Mouse (Mus musculus): Measurements from ENCODE around the gene Mylk4. TPM values are rescaled to one million over a fixed set of nuclear protein-coding genes. Genes with fewer than 3 reads are reported as not detected.

Mylk4 gene
- polyA plus RNA-seq, 2 experiments = 0.01 to 0.08 TPM

- Histone ChIP-seq H3K9ac (replicated peaks) (no peak overlapping the region), H3K4me3 (ENCODE audit: insufficient read depth in 1 of 2, low read depth in 2 of 2, low read length in 2 of 2) (no peak overlapping the region), H3K27me3 (ENCODE audit: control insufficient read depth, insufficient read depth, low read length) (no peaks in the 10 kb centered on the region), H3K4me1 (replicated peaks; ENCODE audit: control insufficient read depth in 2 of 2, insufficient read depth in 2 of 2, low read length in 1 of 2) (peaks cover 5 to 7% of the 10 kb centered on the region in 2 experiments), H3K27ac (no peak overlapping the region), H3K36me3 (replicated peaks; ENCODE audit: control insufficient read depth, insufficient read depth, low read depth) (no peaks in the 10 kb centered on the region), H3K9me3 (ENCODE audit: control insufficient read depth, low read length) (no peaks in the 10 kb centered on the region), H3K4me2 (ENCODE audit: low read depth) (no peak overlapping the region)
- ATAC-seq (ENCODE audit: insufficient read depth) = no peak
- peak in 1 of 3 experiments; percentile 3 for DNase-seq (ENCODE audit: low read depth in 3 of 3, low spot score in 3 of 3)
- WGBS (ENCODE audit: insufficient replicate concordance) = 48% methylated on average over 2 of the region's 2 CpGs
- no peak for TF ChIP-seq CTCF (IDR thresholded peaks at IDR 0.05; ENCODE audit: low read depth)
- TF ChIP-seq EP300 (IDR thresholded peaks at IDR 0.05; ENCODE audit: low read depth) = no peak
Observed at GRCm38 (mm10) chr13:32799131-32799530, 15.4 kb upstream of the Mylk4 start.

- 69% methylated on average over 1 of the region's 1 CpGs for WGBS (ENCODE audit: insufficient replicate concordance)
Observed at GRCm38 (mm10) chr13:32797085-32797484, 13.3 kb upstream of the Mylk4 start.

GRCm38 (mm10) chr13:32795166-32795565 lies 11.4 kb upstream of the Mylk4 start:
- WGBS (ENCODE audit: insufficient replicate concordance) = 70% methylated on average over 5 of the region's 5 CpGs
- H3K4me3 ChIP-seq (ENCODE audit: insufficient read depth in 1 of 2, low read depth in 2 of 2, low read length in 2 of 2) = no peak overlapping the region
- TF ChIP-seq CTCF (IDR thresholded peaks at IDR 0.05; ENCODE audit: low read depth) (no peak), EP300 (IDR thresholded peaks at IDR 0.05; ENCODE audit: low read depth) (no peak)

More at GRCm38 (mm10) chr13:32797085-32797484, 13.3 kb upstream of the Mylk4 start:
- H3K4me2 ChIP-seq (ENCODE audit: low read depth) = no peak overlapping the region
- no peaks in the 10 kb centered on the region for H3K9me3 ChIP-seq (ENCODE audit: control insufficient read depth, low read length)
- H3K4me1 ChIP-seq (replicated peaks; ENCODE audit: control insufficient read depth in 2 of 2, insufficient read depth in 2 of 2, low read length in 1 of 2) = peaks cover 0 to 3% of the 10 kb centered on the region in 2 experiments; a peak in 1 of 4 replicates
- TF ChIP-seq EP300 (IDR thresholded peaks at IDR 0.05; ENCODE audit: low read depth) (no peak), CTCF (IDR thresholded peaks at IDR 0.05; ENCODE audit: low read depth) (no peak)
- no peak overlapping the region for H3K9ac ChIP-seq (replicated peaks)
- DNase-seq (ENCODE audit: low read depth in 3 of 3, low spot score in 3 of 3) (no peak), ATAC-seq (ENCODE audit: insufficient read depth) (no peak)
- H3K4me3 ChIP-seq (ENCODE audit: insufficient read depth in 1 of 2, low read depth in 2 of 2, low read length in 2 of 2) = no peak overlapping the region
- no peak overlapping the region for H3K27ac ChIP-seq
- no peaks in the 10 kb centered on the region for H3K27me3 ChIP-seq (ENCODE audit: control insufficient read depth, insufficient read depth, low read length)
- no peaks in the 10 kb centered on the region for H3K36me3 ChIP-seq (replicated peaks; ENCODE audit: control insufficient read depth, insufficient read depth, low read depth)

GRCm38 (mm10) chr13:32794619-32795018 lies 10.9 kb upstream of the Mylk4 start:
- no peak for DNase-seq (ENCODE audit: low read depth in 3 of 3, low spot score in 3 of 3)
- Histone ChIP-seq H3K4me2 (ENCODE audit: low read depth) (no peak overlapping the region), H3K27ac (no peak overlapping the region), H3K36me3 (replicated peaks; ENCODE audit: control insufficient read depth, insufficient read depth, low read depth) (no peaks in the 10 kb centered on the region), H3K27me3 (ENCODE audit: control insufficient read depth, insufficient read depth, low read length) (no peaks in the 10 kb centered on the region), H3K9me3 (ENCODE audit: control insufficient read depth, low read length) (no peaks in the 10 kb centered on the region), H3K4me1 (replicated peaks; ENCODE audit: control insufficient read depth in 2 of 2, insufficient read depth in 2 of 2, low read length in 1 of 2) (peaks cover 0 to 1% of the 10 kb centered on the region in 2 experiments; a peak in 1 of 4 replicates), H3K4me3 (ENCODE audit: insufficient read depth in 1 of 2, low read depth in 2 of 2, low read length in 2 of 2) (no peak overlapping the region), H3K9ac (replicated peaks) (no peak overlapping the region)
- WGBS (ENCODE audit: insufficient replicate concordance) = 54% methylated on average over 2 of the region's 2 CpGs
- no peak for ATAC-seq (ENCODE audit: insufficient read depth)
- no peak for TF ChIP-seq CTCF (IDR thresholded peaks at IDR 0.05; ENCODE audit: low read depth)
- no peak for TF ChIP-seq EP300 (IDR thresholded peaks at IDR 0.05; ENCODE audit: low read depth)

More at GRCm38 (mm10) chr13:32795166-32795565, 11.4 kb upstream of the Mylk4 start:
- H3K4me1 ChIP-seq (replicated peaks; ENCODE audit: control insufficient read depth in 2 of 2, insufficient read depth in 2 of 2, low read length in 1 of 2) = peaks cover 0 to 1% of the 10 kb centered on the region in 2 experiments; a peak in 1 of 4 replicates
- no peak overlapping the region for H3K4me2 ChIP-seq (ENCODE audit: low read depth)
- H3K36me3 ChIP-seq (replicated peaks; ENCODE audit: control insufficient read depth, insufficient read depth, low read depth) = no peaks in the 10 kb centered on the region
- DNase-seq (ENCODE audit: low read depth in 3 of 3, low spot score in 3 of 3) (no peak), ATAC-seq (ENCODE audit: insufficient read depth) (no peak)
- H3K9ac ChIP-seq (replicated peaks) = no peak overlapping the region
- H3K27me3 ChIP-seq (ENCODE audit: control insufficient read depth, insufficient read depth, low read length) = no peaks in the 10 kb centered on the region
- no peaks in the 10 kb centered on the region for H3K9me3 ChIP-seq (ENCODE audit: control insufficient read depth, low read length)
- no peak overlapping the region for H3K27ac ChIP-seq

- Histone ChIP-seq H3K4me1 (replicated peaks; ENCODE audit: control insufficient read depth in 2 of 2, insufficient read depth in 2 of 2, low read length in 1 of 2) (no peaks in the 10 kb centered on the region), H3K4me2 (ENCODE audit: low read depth) (no peak overlapping the region), H3K9me3 (ENCODE audit: control insufficient read depth, low read length) (no peaks in the 10 kb centered on the region), H3K9ac (replicated peaks) (no peak overlapping the region), H3K4me3 (ENCODE audit: insufficient read depth in 1 of 2, low read depth in 2 of 2, low read length in 2 of 2) (no peak overlapping the region), H3K36me3 (replicated peaks; ENCODE audit: control insufficient read depth, insufficient read depth, low read depth) (no peaks in the 10 kb centered on the region), H3K27me3 (ENCODE audit: control insufficient read depth, insufficient read depth, low read length) (no peaks in the 10 kb centered on the region), H3K27ac (no peak overlapping the region)
- 66% methylated on average over 4 of the region's 4 CpGs for WGBS (ENCODE audit: insufficient replicate concordance)
- DNase-seq (ENCODE audit: low read depth in 3 of 3, low spot score in 3 of 3) = no peak
- no peak for ATAC-seq (ENCODE audit: insufficient read depth)
- TF ChIP-seq CTCF (IDR thresholded peaks at IDR 0.05; ENCODE audit: low read depth) (no peak), EP300 (IDR thresholded peaks at IDR 0.05; ENCODE audit: low read depth) (no peak)
Observed at GRCm38 (mm10) chr13:32789781-32790180, 6.0 kb upstream of the Mylk4 start.
